Mouse (Mus musculus) R1 (cell line): ENCODE measurements at regions not wholly inside any gene's neighbourhood (a gene's known extent, or its start where the extent isn't known, plus 50 kb on each side); places are given as distances from the start of the nearest gene placed in this dataset.

Experiments used
- DNase-seq: peaks from one replicate; pipeline ENCODE4 v3.0.0-alpha.2; 2018; ENCODE audit warnings: low read depth, low spot score

- DNase-seq: no peak
These were observed 584.4 kb downstream of the Etnk1 start for GRCm38 (mm10) chr6:143751076-143752070.

GRCm38 (mm10) chr6:143757462-143757861, 590.4 kb downstream of the Etnk1 start:
- DNase-seq: peak; percentile 7

- DNase-seq: no peak
These were observed 601.1 kb downstream of the Etnk1 start for GRCm38 (mm10) chr6:143768115-143768514.
